Mouse (Mus musculus) hindbrain, embryonic 14.5 days (tissue): ENCODE data around the gene Fut7. TPM values are rescaled to one million over a fixed set of nuclear protein-coding genes. Genes with fewer than 3 reads are reported as not detected.
A peak's percentile ranks its signal among the peaks of the same experiment; 100 is the strongest.

Experiments
- ATAC-seq: fragments of 200-750 bp; cut with Nextera tagmentation; 2 replicates; pipeline ENCODE4 v1.8.0; 2017; ENCODE audit warnings: moderate number of reproducible peaks, mild to moderate bottlenecking, moderate TSS enrichment, moderate library complexity; ENCODE audit not compliant: low FRiP score
- DNase-seq: peaks from one replicate; pipeline ENCODE4 v3.0.0-alpha.2; 2015; ENCODE audit warnings: low spot score
- H3K27ac ChIP-seq: fragments of 300-500 bp; sonication (generic); 2 replicates; pipeline ENCODE4 v1.5.1; 2014; ENCODE audit warnings: mild to moderate bottlenecking, moderate library complexity
- H3K27me3 ChIP-seq: fragments of 300-500 bp; sonication (generic); 2 replicates; pipeline ENCODE4 v1.6.1; 2014; ENCODE audit warnings: mild to moderate bottlenecking, low read length, mixed read lengths; ENCODE audit not compliant: control insufficient read depth, insufficient read depth
- H3K36me3 ChIP-seq: fragments of 300-500 bp; sonication (generic); replicated peaks from 2 replicates; pipeline ENCODE4 v1.6.1; 2014; ENCODE audit not compliant: control insufficient read depth, insufficient read depth
- H3K4me1 ChIP-seq: fragments of 300-500 bp; sonication (generic); replicated peaks from 2 replicates; pipeline ENCODE4 v1.6.1; 2014; ENCODE audit warnings: antibody characterized with exemption, low read length, mixed read lengths; ENCODE audit not compliant: control insufficient read depth, insufficient read depth
- H3K4me2 ChIP-seq: fragments of 300-500 bp; sonication (generic); replicated peaks from 2 replicates; pipeline ENCODE4 v1.6.1; 2014; ENCODE audit warnings: mild to moderate bottlenecking, moderate library complexity
- H3K4me3 ChIP-seq: fragments of 300-500 bp; sonication (generic); replicated peaks from 2 replicates; pipeline ENCODE4 v1.5.1; 2014; ENCODE audit warnings: mild to moderate bottlenecking, low read length
- H3K9ac ChIP-seq: fragments of 300-500 bp; sonication (generic); 2 replicates; pipeline ENCODE4 v1.6.1; 2014
- H3K9me3 ChIP-seq: fragments of 300-500 bp; sonication (generic); 2 replicates; pipeline ENCODE4 v1.6.1; 2016; ENCODE audit warnings: low read length; ENCODE audit not compliant: control insufficient read depth
- WGBS: fragments of 180-500 bp; shearing (Covaris S2); extraction: QIAGEN DNeasy Blood & Tissue Kit; methylation state at CpG from one replicate; pipeline ENCODE4 v1.1.7; 2014; 5-methylcytosine and 5-hydroxymethylcytosine counted together
- polyA plus RNA-seq: library from polyadenylated mRNA; unstranded; fragments of >200 nt; fragmentation: Nextera tagmentation; extraction: Ambion mirVana; gene quantifications from 2 replicates; pipeline ENCODE4 v1.2.1, GENCODE M21; 2014

Fut7 gene
- polyA plus RNA-seq, 1 experiment from 2014 or later, result 0.37 TPM

GRCm38 (mm10) chr2:25397010-25397409, 26.1 kb upstream of the Fut7 start:
- no peaks in the 10 kb centered on the region for H3K9me3 ChIP-seq
- H3K36me3 ChIP-seq, result no peaks in the 10 kb centered on the region
- H3K9ac ChIP-seq, result no peak overlapping the region
- H3K4me1 ChIP-seq, result peaks cover 24% of the 10 kb centered on the region
- H3K4me2 ChIP-seq, result no peak overlapping the region
- H3K4me3 ChIP-seq, result no peak overlapping the region
- H3K27me3 ChIP-seq, result peaks cover 69% of the 10 kb centered on the region
- H3K27ac ChIP-seq, result no peak overlapping the region
- DNase-seq (no peak), ATAC-seq (no peak)
- WGBS, result 54% methylated on average over 1 of the region's 1 CpGs

GRCm38 (mm10) chr2:25398065-25398464, 25.0 kb upstream of the Fut7 start:
- WGBS, result 96% methylated on average over 7 of the region's 7 CpGs
- Histone ChIP-seq H3K27ac (no peak overlapping the region), H3K4me2 (no peak overlapping the region), H3K9ac (no peak overlapping the region), H3K4me1 (peaks cover 32% of the 10 kb centered on the region), H3K27me3 (peaks cover 64% of the 10 kb centered on the region), H3K9me3 (no peaks in the 10 kb centered on the region), H3K36me3 (no peaks in the 10 kb centered on the region), H3K4me3 (no peak overlapping the region)
- ATAC-seq, result no peak
- DNase-seq, result no peak

GRCm38 (mm10) chr2:25399051-25399450, 24.0 kb upstream of the Fut7 start, which contains the start of gene Npdc1:
TSS of gene Npdc1 (plus strand) at chr2:25399351.
- ATAC-seq (no peak), DNase-seq (no peak)
- WGBS, result 66% methylated on average over 8 of the region's 8 CpGs
- Histone ChIP-seq H3K27ac (no peak within 1 kb of the TSS), H3K36me3 (no peaks in the 10 kb centered on the region), H3K27me3 (peaks cover 64% of the 10 kb centered on the region), H3K4me3 (no peak within 1 kb of the TSS), H3K9me3 (no peaks in the 10 kb centered on the region), H3K4me2 (no peak within 1 kb of the TSS), H3K9ac (no peak within 1 kb of the TSS), H3K4me1 (peaks cover 36% of the 10 kb centered on the region)

- Histone ChIP-seq H3K4me1 (peaks cover 32% of the 10 kb centered on the region), H3K9ac (peak overlapping the region; percentile 43; the same call in 1 of the 2 replicates), H3K4me3 (peak overlapping the region; percentile 22), H3K27ac (no peak overlapping the region), H3K27me3 (peaks cover 56% of the 10 kb centered on the region), H3K9me3 (no peaks in the 10 kb centered on the region), H3K4me2 (peak overlapping the region; percentile 52), H3K36me3 (no peaks in the 10 kb centered on the region)
- no peak for DNase-seq
- WGBS, result 18% methylated on average over 16 of the region's 16 CpGs
- no peak for ATAC-seq
Observed at GRCm38 (mm10) chr2:25400291-25400690, 22.8 kb upstream of the Fut7 start.

- peak overlapping the region; percentile 43; the same call in 1 of the 2 replicates for H3K9ac ChIP-seq
- WGBS, result 3% methylated on average over 17 of the region's 17 CpGs
- no peaks in the 10 kb centered on the region for H3K9me3 ChIP-seq
- peak; percentile 60 for DNase-seq
- H3K4me3 ChIP-seq, result peak overlapping the region; percentile 22
- H3K36me3 ChIP-seq, result no peaks in the 10 kb centered on the region
- H3K27ac ChIP-seq, result no peak overlapping the region
- peaks cover 31% of the 10 kb centered on the region for H3K4me1 ChIP-seq
- H3K4me2 ChIP-seq, result peak overlapping the region; percentile 52
- ATAC-seq, result no peak; the same call in 1 of the 2 replicates
- H3K27me3 ChIP-seq, result peaks cover 51% of the 10 kb centered on the region
Observed at GRCm38 (mm10) chr2:25400764-25401163, 22.3 kb upstream of the Fut7 start.

- Histone ChIP-seq H3K27ac (peak overlapping the region; percentile 95), H3K36me3 (peaks cover 10% of the 10 kb centered on the region), H3K4me2 (peak overlapping the region; percentile 62), H3K9me3 (no peaks in the 10 kb centered on the region), H3K4me3 (peak overlapping the region; percentile 94), H3K27me3 (peaks cover 34% of the 10 kb centered on the region), H3K9ac (peak overlapping the region; percentile 99), H3K4me1 (peaks cover 32% of the 10 kb centered on the region)
- ATAC-seq (peak; percentile 9; the same call in 1 of the 2 replicates), DNase-seq (peak; percentile 88)
- under 1% methylated on average over 13 of the region's 13 CpGs for WGBS
Observed at GRCm38 (mm10) chr2:25402377-25402971, 20.6 kb upstream of the Fut7 start.

- Histone ChIP-seq H3K9ac (peak overlapping the region; percentile 99), H3K9me3 (no peaks in the 10 kb centered on the region), H3K27ac (peak overlapping the region; percentile 95), H3K36me3 (peaks cover 16% of the 10 kb centered on the region), H3K4me1 (peaks cover 32% of the 10 kb centered on the region), H3K4me2 (peak overlapping the region; percentile 62), H3K4me3 (peak overlapping the region; percentile 94), H3K27me3 (peaks cover 28% of the 10 kb centered on the region)
- ATAC-seq (peak; percentile 85), DNase-seq (peak; percentile 82)
- under 1% methylated on average over 48 of the region's 54 CpGs for WGBS
Observed at GRCm38 (mm10) chr2:25402972-25403601, 20.0 kb upstream of the Fut7 start.

- peak overlapping the region; percentile 94 for H3K4me3 ChIP-seq
- H3K9me3 ChIP-seq, result no peaks in the 10 kb centered on the region
- peaks cover 19% of the 10 kb centered on the region for H3K27me3 ChIP-seq
- no peak for DNase-seq
- H3K27ac ChIP-seq, result peak overlapping the region; percentile 95; the same call in 1 of the 2 replicates
- WGBS, result 85% methylated on average over 4 of the region's 4 CpGs
- peak overlapping the region; percentile 99 for H3K9ac ChIP-seq
- H3K4me2 ChIP-seq, result peak overlapping the region; percentile 62
- H3K36me3 ChIP-seq, result peaks cover 25% of the 10 kb centered on the region
- H3K4me1 ChIP-seq, result peaks cover 32% of the 10 kb centered on the region
- no peak for ATAC-seq
Observed at GRCm38 (mm10) chr2:25403994-25404393, 19.1 kb upstream of the Fut7 start.

- no peak overlapping the region for H3K27ac ChIP-seq
- 90% methylated on average over 10 of the region's 10 CpGs for WGBS
- no peaks in the 10 kb centered on the region for H3K9me3 ChIP-seq
- no peak overlapping the region for H3K4me2 ChIP-seq
- ATAC-seq (no peak), DNase-seq (no peak)
- H3K36me3 ChIP-seq, result peaks cover 67% of the 10 kb centered on the region
- H3K9ac ChIP-seq, result no peak overlapping the region
- no peak overlapping the region for H3K4me3 ChIP-seq
- peaks cover 16% of the 10 kb centered on the region for H3K4me1 ChIP-seq
- H3K27me3 ChIP-seq, result no peaks in the 10 kb centered on the region
Observed at GRCm38 (mm10) chr2:25408908-25409307, 14.2 kb upstream of the Fut7 start.
